Mouse (Mus musculus): Measurements from ENCODE around the gene Ucp2. TPM values are rescaled to one million over a fixed set of nuclear protein-coding genes. Genes with fewer than 3 reads are reported as not detected.

Ucp2 gene
- polyA plus RNA-seq (2012; fragmentation: generic; extraction: Trizol), result 387 TPM

- TF ChIP-seq MAX (IDR thresholded peaks at IDR 0.05; ENCODE audit: low read depth), result no peak
- TF ChIP-seq POLR2AphosphoS2 (IDR thresholded peaks at IDR 0.05; ENCODE audit: insufficient read length, low read depth), result peak; percentile 92
- TF ChIP-seq REST (IDR thresholded peaks at IDR 0.05; ENCODE audit: insufficient read depth, insufficient read length), result no peak
- TF ChIP-seq CEBPB (IDR thresholded peaks at IDR 0.05; ENCODE audit: insufficient read depth, poor library complexity, severe bottlenecking), result no peak
- TF ChIP-seq E2F4 (IDR thresholded peaks at IDR 0.05; ENCODE audit: insufficient read depth), result no peak
- no peak for TF ChIP-seq SRF (IDR thresholded peaks at IDR 0.05; ENCODE audit: control insufficient read depth, insufficient read length, low read depth)
- no peak for TF ChIP-seq USF1 (IDR thresholded peaks at IDR 0.05; ENCODE audit: low read depth)
- no peak for TF ChIP-seq TCF12 (IDR thresholded peaks at IDR 0.05; ENCODE audit: insufficient read depth, poor library complexity, severe bottlenecking)
- TF ChIP-seq MYOD1 (IDR thresholded peaks at IDR 0.05; ENCODE audit: control insufficient read depth in 1 of 3, insufficient read length in 2 of 3, low read depth in 2 of 3), result peak in 1 of 3 experiments; percentile 38
- TF ChIP-seq TCF3 (IDR thresholded peaks at IDR 0.05; ENCODE audit: insufficient read length, low read depth), result no peak
- TF ChIP-seq POLR2A (IDR thresholded peaks at IDR 0.05; ENCODE audit: insufficient read length, low read depth), result peak; percentile 95
- peak in 1 of 3 experiments; percentile 11 for TF ChIP-seq MYOG (IDR thresholded peaks at IDR 0.05; ENCODE audit: control insufficient read depth in 1 of 3, insufficient read depth in 1 of 3, insufficient read length in 2 of 3, low read depth in 2 of 3)
- Histone ChIP-seq H3K79me2 (ENCODE audit: control insufficient read depth, insufficient read depth) (no peaks in the 10 kb centered on the region), H3K4me2 (ENCODE audit: low read depth) (peak within 1 kb of the TSS; percentile 92), H3K36me3 (ENCODE audit: control insufficient read depth, insufficient read depth) (no peaks in the 10 kb centered on the region), H3K27me3 (ENCODE audit: control insufficient read depth, insufficient read depth, insufficient read length) (no peaks in the 10 kb centered on the region), H3ac (ENCODE audit: control insufficient read depth, insufficient read length) (peak within 1 kb of the TSS; percentile 38), H3K4me3 (peak within 1 kb of the TSS; percentile 38)
Observed at GRCm38 (mm10) chr7:100493117-100493483, at the start of gene Ucp2. TSS of gene Ucp2 (plus strand) at chr7:100493337.

GRCm38 (mm10) chr7:100443728-100444127, 49.4 kb upstream of the Ucp2 start:
- H3K4me2 ChIP-seq (ENCODE audit: low read depth), result no peak overlapping the region
- no peaks in the 10 kb centered on the region for H3K27me3 ChIP-seq (ENCODE audit: control insufficient read depth, insufficient read depth, insufficient read length)
- H3K4me3 ChIP-seq, result no peak overlapping the region
- no peak overlapping the region for H3ac ChIP-seq (ENCODE audit: control insufficient read depth, insufficient read length)
- no peak for TF ChIP-seq REST (IDR thresholded peaks at IDR 0.05; ENCODE audit: insufficient read depth, insufficient read length)
- peaks cover 12% of the 10 kb centered on the region for H3K36me3 ChIP-seq (ENCODE audit: control insufficient read depth, insufficient read depth)
- H3K79me2 ChIP-seq (ENCODE audit: control insufficient read depth, insufficient read depth), result no peaks in the 10 kb centered on the region

- Histone ChIP-seq H3K79me2 (ENCODE audit: control insufficient read depth, insufficient read depth) (no peaks in the 10 kb centered on the region), H3K27me3 (ENCODE audit: control insufficient read depth, insufficient read depth, insufficient read length) (no peaks in the 10 kb centered on the region), H3K36me3 (ENCODE audit: control insufficient read depth, insufficient read depth) (peaks cover 13% of the 10 kb centered on the region), H3K4me2 (ENCODE audit: low read depth) (no peak overlapping the region), H3ac (ENCODE audit: control insufficient read depth, insufficient read length) (no peak overlapping the region), H3K4me3 (no peak overlapping the region)
- TF ChIP-seq TCF12 (IDR thresholded peaks at IDR 0.05; ENCODE audit: insufficient read depth, poor library complexity, severe bottlenecking) (no peak), MYOD1 (IDR thresholded peaks at IDR 0.05; ENCODE audit: control insufficient read depth in 1 of 3, insufficient read length in 2 of 3, low read depth in 2 of 3) (no peak), SRF (IDR thresholded peaks at IDR 0.05; ENCODE audit: control insufficient read depth, insufficient read length, low read depth) (no peak), USF1 (IDR thresholded peaks at IDR 0.05; ENCODE audit: low read depth) (no peak), CEBPB (IDR thresholded peaks at IDR 0.05; ENCODE audit: insufficient read depth, poor library complexity, severe bottlenecking) (no peak), POLR2AphosphoS2 (IDR thresholded peaks at IDR 0.05; ENCODE audit: insufficient read length, low read depth) (no peak), POLR2A (IDR thresholded peaks at IDR 0.05; ENCODE audit: insufficient read length, low read depth) (no peak), MAX (IDR thresholded peaks at IDR 0.05; ENCODE audit: low read depth) (no peak), MYOG (IDR thresholded peaks at IDR 0.05; ENCODE audit: control insufficient read depth in 1 of 3, insufficient read depth in 1 of 3, insufficient read length in 2 of 3, low read depth in 2 of 3) (no peak), TCF3 (IDR thresholded peaks at IDR 0.05; ENCODE audit: insufficient read length, low read depth) (no peak), E2F4 (IDR thresholded peaks at IDR 0.05; ENCODE audit: insufficient read depth) (no peak), REST (IDR thresholded peaks at IDR 0.05; ENCODE audit: insufficient read depth, insufficient read length) (no peak)
Observed at GRCm38 (mm10) chr7:100446271-100446670, 46.9 kb upstream of the Ucp2 start.

GRCm38 (mm10) chr7:100448530-100448929, 44.6 kb upstream of the Ucp2 start:
- H3ac ChIP-seq (ENCODE audit: control insufficient read depth, insufficient read length), result no peak overlapping the region
- no peak overlapping the region for H3K4me2 ChIP-seq (ENCODE audit: low read depth)
- H3K79me2 ChIP-seq (ENCODE audit: control insufficient read depth, insufficient read depth), result no peaks in the 10 kb centered on the region
- H3K36me3 ChIP-seq (ENCODE audit: control insufficient read depth, insufficient read depth), result peaks cover 13% of the 10 kb centered on the region
- no peaks in the 10 kb centered on the region for H3K27me3 ChIP-seq (ENCODE audit: control insufficient read depth, insufficient read depth, insufficient read length)
- H3K4me3 ChIP-seq, result no peak overlapping the region
- no peak for TF ChIP-seq MAX (IDR thresholded peaks at IDR 0.05; ENCODE audit: low read depth)
- no peak for TF ChIP-seq TCF12 (IDR thresholded peaks at IDR 0.05; ENCODE audit: insufficient read depth, poor library complexity, severe bottlenecking)
- TF ChIP-seq TCF3 (IDR thresholded peaks at IDR 0.05; ENCODE audit: insufficient read length, low read depth), result no peak
- TF ChIP-seq E2F4 (IDR thresholded peaks at IDR 0.05; ENCODE audit: insufficient read depth), result no peak
- no peak for TF ChIP-seq MYOG (IDR thresholded peaks at IDR 0.05; ENCODE audit: control insufficient read depth in 1 of 3, insufficient read depth in 1 of 3, insufficient read length in 2 of 3, low read depth in 2 of 3)
- no peak for TF ChIP-seq REST (IDR thresholded peaks at IDR 0.05; ENCODE audit: insufficient read depth, insufficient read length)
- TF ChIP-seq SRF (IDR thresholded peaks at IDR 0.05; ENCODE audit: control insufficient read depth, insufficient read length, low read depth), result no peak
- no peak for TF ChIP-seq POLR2A (IDR thresholded peaks at IDR 0.05; ENCODE audit: insufficient read length, low read depth)
- TF ChIP-seq MYOD1 (IDR thresholded peaks at IDR 0.05; ENCODE audit: control insufficient read depth in 1 of 3, insufficient read length in 2 of 3, low read depth in 2 of 3), result no peak
- no peak for TF ChIP-seq CEBPB (IDR thresholded peaks at IDR 0.05; ENCODE audit: insufficient read depth, poor library complexity, severe bottlenecking)
- TF ChIP-seq POLR2AphosphoS2 (IDR thresholded peaks at IDR 0.05; ENCODE audit: insufficient read length, low read depth), result no peak
- no peak for TF ChIP-seq USF1 (IDR thresholded peaks at IDR 0.05; ENCODE audit: low read depth)

GRCm38 (mm10) chr7:100448985-100449384, 44.2 kb upstream of the Ucp2 start:
- Histone ChIP-seq H3K27me3 (ENCODE audit: control insufficient read depth, insufficient read depth, insufficient read length) (no peaks in the 10 kb centered on the region), H3K4me3 (no peak overlapping the region), H3ac (ENCODE audit: control insufficient read depth, insufficient read length) (no peak overlapping the region), H3K36me3 (ENCODE audit: control insufficient read depth, insufficient read depth) (peaks cover 11% of the 10 kb centered on the region), H3K4me2 (ENCODE audit: low read depth) (no peak overlapping the region), H3K79me2 (ENCODE audit: control insufficient read depth, insufficient read depth) (no peaks in the 10 kb centered on the region)
- TF ChIP-seq POLR2A (IDR thresholded peaks at IDR 0.05; ENCODE audit: insufficient read length, low read depth), result no peak
- TF ChIP-seq MYOD1 (IDR thresholded peaks at IDR 0.05; ENCODE audit: control insufficient read depth in 1 of 3, insufficient read length in 2 of 3, low read depth in 2 of 3), result no peak
- TF ChIP-seq TCF3 (IDR thresholded peaks at IDR 0.05; ENCODE audit: insufficient read length, low read depth), result no peak
- TF ChIP-seq MAX (IDR thresholded peaks at IDR 0.05; ENCODE audit: low read depth), result no peak
- TF ChIP-seq REST (IDR thresholded peaks at IDR 0.05; ENCODE audit: insufficient read depth, insufficient read length), result no peak
- no peak for TF ChIP-seq TCF12 (IDR thresholded peaks at IDR 0.05; ENCODE audit: insufficient read depth, poor library complexity, severe bottlenecking)
- TF ChIP-seq CEBPB (IDR thresholded peaks at IDR 0.05; ENCODE audit: insufficient read depth, poor library complexity, severe bottlenecking), result no peak
- no peak for TF ChIP-seq E2F4 (IDR thresholded peaks at IDR 0.05; ENCODE audit: insufficient read depth)
- no peak for TF ChIP-seq POLR2AphosphoS2 (IDR thresholded peaks at IDR 0.05; ENCODE audit: insufficient read length, low read depth)
- TF ChIP-seq USF1 (IDR thresholded peaks at IDR 0.05; ENCODE audit: low read depth), result no peak
- no peak for TF ChIP-seq MYOG (IDR thresholded peaks at IDR 0.05; ENCODE audit: control insufficient read depth in 1 of 3, insufficient read depth in 1 of 3, insufficient read length in 2 of 3, low read depth in 2 of 3)
- no peak for TF ChIP-seq SRF (IDR thresholded peaks at IDR 0.05; ENCODE audit: control insufficient read depth, insufficient read length, low read depth)
